Mouse (Mus musculus) cerebellum, adult 2 months (tissue): ENCODE data around the gene Yaf2. TPM values are rescaled to one million over a fixed set of nuclear protein-coding genes. Genes with fewer than 3 reads are reported as not detected.
"Not testable (repeated sequence)": the region's sequence is repeated elsewhere in the genome, so short reads cannot be mapped to it uniquely, and the experiment has no call there.

ENCODE experiments used
- DNase-seq, 2 experiments: peaks; one replicate each; pipeline ENCODE4 v3.0.0; 2021
- H3K27ac ChIP-seq: fragments of 200-500 bp; 2 replicates; pipeline ENCODE4 v1.5.1; 2012; ENCODE audit warnings: low read length, control low read depth, inconsistent platforms; ENCODE audit not compliant: insufficient read depth
- H3K27me3 ChIP-seq: fragments of 200-500 bp; 2 replicates; pipeline ENCODE4 v1.6.1; 2012; ENCODE audit warnings: inconsistent platforms, mild to moderate bottlenecking, low read length, moderate library complexity; ENCODE audit not compliant: control insufficient read depth, insufficient read depth
- H3K4me1 ChIP-seq: fragments of 200-500 bp; 2 replicates; pipeline ENCODE4 v1.6.1; 2011; ENCODE audit warnings: low read length; ENCODE audit not compliant: control insufficient read depth, insufficient read depth
- H3K4me3 ChIP-seq: fragments of 200-500 bp; replicated peaks from 2 replicates; pipeline ENCODE3; 2011; ENCODE audit warnings: mild to moderate bottlenecking, low read depth, low read length, control low read depth; ENCODE audit not compliant: insufficient read depth
- CTCF ChIP-seq: fragments of 200-500 bp; IDR thresholded peaks from 2 replicates; pipeline ENCODE4 v1.5.1; 2011; ENCODE audit warnings: low read depth, mild to moderate bottlenecking, control low read depth, low read length, moderate library complexity, borderline replicate concordance; ENCODE audit not compliant: insufficient read depth
- POLR2A ChIP-seq: fragments of 200-500 bp; IDR thresholded peaks from 2 replicates; pipeline ENCODE4 v1.6.1; 2011; ENCODE audit warnings: low read length, control low read depth, borderline replicate concordance; ENCODE audit not compliant: insufficient read depth
- WGBS: fragments of 180-500 bp; shearing (Covaris S2); methylation state at CpG from one replicate; pipeline ENCODE4 v1.1.7; 2018; 5-methylcytosine and 5-hydroxymethylcytosine counted together
- polyA plus RNA-seq: library from polyadenylated mRNA; depleted of rRNA; stranded (reverse); fragments of >200 nt; gene quantifications from 2 replicates; pipeline ENCODE4 v1.2.3, GENCODE M21; 2012; rRNA removed

Gene Yaf2
- polyA plus RNA-seq, result 91.7 and 95.5 TPM in 2 replicates

DNA sequence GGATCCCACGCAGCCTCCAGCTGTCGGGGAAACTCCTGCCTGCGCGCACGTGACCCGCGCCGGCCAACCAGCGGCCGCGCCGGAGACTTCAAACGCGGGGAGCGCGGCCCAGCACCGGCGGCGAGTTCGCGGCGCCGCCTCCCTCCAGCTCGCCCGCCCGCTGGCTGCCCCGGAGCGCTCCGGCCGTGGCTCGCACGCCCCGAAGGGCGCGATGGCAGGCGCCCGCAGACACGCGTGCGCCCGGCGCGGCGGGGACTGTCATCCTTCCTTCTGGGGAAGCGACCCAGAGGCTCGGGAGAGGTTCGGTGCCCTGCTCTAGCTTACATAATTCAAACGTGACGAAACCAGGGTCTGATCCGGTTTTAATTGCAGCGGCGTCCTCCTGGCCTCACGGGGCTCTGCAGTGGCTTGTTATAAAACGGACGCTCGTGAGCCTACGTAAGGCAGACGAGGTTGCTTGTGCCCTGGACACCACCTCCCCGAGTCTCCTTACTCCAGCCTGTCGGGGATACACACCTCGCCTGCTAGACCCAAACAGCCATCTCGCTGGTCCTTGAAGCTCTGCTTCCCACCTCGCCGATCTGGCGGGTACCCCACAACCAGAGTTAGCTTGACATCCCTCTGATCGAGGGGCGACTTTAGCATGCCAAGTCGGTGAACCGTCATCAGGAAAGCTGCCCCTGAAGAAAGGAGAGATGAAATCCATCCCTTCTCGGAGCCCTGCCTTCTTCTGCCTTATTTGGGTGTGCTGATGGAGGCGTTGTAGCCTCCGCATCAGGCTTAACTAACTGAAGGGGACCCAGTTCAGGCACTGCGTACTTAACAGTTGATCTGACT, at the start of gene Yaf2:
Gene Yaf2 (minus strand): TSS at position 11 of the 837 bp plus-strand sequence.
- TF ChIP-seq POLR2A, result 0 out of 2 replicates have a peak, but pooled peaks have one; percentile 32
- TF ChIP-seq CTCF, result no peak
- Histone ChIP-seq H3K27me3 (no peaks in the 10 kb centered on the region), H3K4me1 (peaks cover 4% of the 10 kb centered on the region; the same call in 1 of the 2 replicates), H3K27ac (peak within 1 kb of the TSS; percentile 79), H3K4me3 (peak within 1 kb of the TSS; percentile 81)
- peak; percentile 81 to 85 for DNase-seq
- WGBS, result under 1% methylated on average over 73 of the region's 73 CpGs

- Histone ChIP-seq H3K4me3 (no peak overlapping the region), H3K27me3 (no peaks in the 10 kb centered on the region), H3K4me1 (no peaks in the 10 kb centered on the region), H3K27ac (no peak overlapping the region)
- WGBS, result 67% methylated on average over 5 of the region's 5 CpGs
- TF ChIP-seq POLR2A (no peak), CTCF (no peak)
- DNase-seq, result no peak
These were observed 44.6 kb upstream of the Yaf2 start for GRCm38 (mm10) chr15:93381337-93381736.

- no peak for DNase-seq
- Histone ChIP-seq H3K27ac (no peak overlapping the region), H3K27me3 (no peaks in the 10 kb centered on the region), H3K4me3 (no peak overlapping the region), H3K4me1 (no peaks in the 10 kb centered on the region)
- WGBS, result 83% methylated on average over 3 of the region's 3 CpGs
- no peak for TF ChIP-seq CTCF
- no peak for TF ChIP-seq POLR2A
These were observed 42.4 kb upstream of the Yaf2 start for GRCm38 (mm10) chr15:93379177-93379576.

DNA sequence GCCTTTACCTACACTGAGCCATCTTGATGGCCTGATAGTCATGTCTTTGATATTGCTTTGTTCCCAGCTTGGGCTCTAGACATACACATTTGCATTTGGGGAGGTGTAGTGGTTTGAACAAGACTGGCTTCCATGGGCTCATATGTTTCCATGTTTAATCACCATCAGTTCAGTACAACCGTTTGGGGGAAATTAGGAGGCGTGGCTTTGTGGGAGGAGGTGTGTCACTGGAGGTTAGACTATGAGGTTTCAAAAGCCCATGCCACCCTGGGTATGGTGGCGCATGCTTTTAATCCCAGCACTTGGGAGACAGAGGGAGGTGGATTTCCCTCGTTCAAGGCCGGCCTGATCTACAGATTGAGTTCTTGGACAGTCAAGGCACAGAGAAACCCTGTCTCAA, 39.0 kb upstream of the Yaf2 start:
- Histone ChIP-seq H3K27me3 (no peaks in the 10 kb centered on the region), H3K4me1 (no peaks in the 10 kb centered on the region), H3K27ac (no peak overlapping the region), H3K4me3 (no peak overlapping the region)
- WGBS, result 92% methylated on average over 5 of the region's 5 CpGs
- TF ChIP-seq POLR2A, result no peak
- no peak for TF ChIP-seq CTCF
- DNase-seq, result no peak

DNA sequence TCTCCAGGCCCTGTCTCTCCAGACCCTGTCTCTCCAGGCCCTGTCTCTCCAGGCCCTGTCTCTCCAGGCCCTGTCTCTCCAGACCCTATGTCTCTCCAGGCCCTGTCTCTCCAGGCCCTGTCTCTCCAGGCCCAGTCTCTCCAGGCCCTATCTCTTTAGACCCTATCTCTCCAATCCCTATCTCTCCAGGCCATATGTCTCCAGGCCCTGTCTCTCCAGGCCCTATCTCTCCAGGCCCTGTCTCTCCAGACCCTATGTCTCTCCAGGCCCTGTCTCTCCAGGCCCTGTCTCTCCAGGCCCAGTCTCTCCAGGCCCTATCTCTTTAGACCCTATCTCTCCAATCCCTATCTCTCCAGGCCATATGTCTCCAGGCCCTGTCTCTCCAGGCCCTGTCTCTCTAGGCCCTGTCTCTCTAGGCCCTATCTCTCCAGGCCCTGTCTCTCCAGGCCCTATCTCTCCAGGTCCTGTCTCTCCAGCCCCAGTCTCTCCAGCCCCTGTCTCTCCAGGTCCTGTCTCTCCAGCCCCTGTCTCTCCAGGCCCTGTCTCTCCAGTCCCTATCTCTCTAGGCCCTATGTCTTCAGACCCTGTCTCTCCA, 35.9 kb upstream of the Yaf2 start:
- H3K4me3 ChIP-seq, H3K27ac ChIP-seq, DNase-seq: not testable (repeated sequence)

DNA sequence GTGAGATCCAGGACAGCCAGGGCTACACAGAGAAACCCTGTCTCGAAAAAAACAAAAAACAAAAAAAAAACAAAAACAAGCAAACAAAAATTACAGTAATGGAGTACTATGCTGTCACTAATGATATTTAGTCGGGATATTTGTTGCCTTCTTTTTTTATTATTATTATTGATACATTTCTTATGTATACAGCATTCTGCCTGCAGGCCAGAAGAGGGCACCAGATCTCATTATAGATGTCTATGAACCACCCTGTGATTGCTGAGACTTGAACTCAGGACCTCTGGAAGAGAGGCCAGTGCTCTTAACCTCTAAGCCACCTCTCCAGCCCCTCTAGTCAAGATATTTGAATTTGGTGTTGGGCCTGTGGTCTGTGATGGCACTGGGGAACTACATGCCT, 35.1 kb upstream of the Yaf2 start:
- Histone ChIP-seq H3K27ac (no peak overlapping the region), H3K4me1 (no peaks in the 10 kb centered on the region), H3K27me3 (no peaks in the 10 kb centered on the region), H3K4me3 (no peak overlapping the region)
- no peak for DNase-seq
- 84% methylated on average over 2 of the region's 2 CpGs for WGBS
- TF ChIP-seq POLR2A (no peak), CTCF (no peak)

More for the DNA sequence above, 35.9 kb upstream of the Yaf2 start:
- H3K27me3 ChIP-seq, H3K4me1 ChIP-seq: not testable (repeated sequence)

GRCm38 (mm10) chr15:93368558-93368957, 31.8 kb upstream of the Yaf2 start:
- no peak overlapping the region for H3K4me3 ChIP-seq
- no peaks in the 10 kb centered on the region for H3K4me1 ChIP-seq
- DNase-seq, result no peak
- H3K27ac ChIP-seq, result no peak overlapping the region
- TF ChIP-seq CTCF (no peak), POLR2A (no peak)
- H3K27me3 ChIP-seq, result no peaks in the 10 kb centered on the region
- 48% methylated on average over 9 of the region's 9 CpGs for WGBS

DNA sequence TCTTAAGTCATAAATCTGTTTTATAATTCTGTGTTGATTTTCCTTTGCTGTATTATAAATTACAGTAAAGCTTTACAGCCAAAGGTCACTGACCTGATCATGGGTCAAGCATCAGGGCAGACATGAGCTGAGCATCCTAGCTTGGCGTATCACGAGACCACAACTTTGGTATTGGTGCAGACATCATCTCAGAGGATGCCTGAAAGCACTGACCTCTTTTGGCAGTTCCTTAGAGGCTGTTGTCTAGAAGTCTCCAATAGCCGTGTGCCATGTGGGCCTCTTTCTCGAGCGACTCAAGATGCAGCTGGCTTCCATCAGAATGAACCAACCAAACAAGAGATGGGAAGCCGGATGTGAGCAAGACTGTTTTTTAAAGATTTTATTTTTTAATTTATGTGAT, 28.8 kb upstream of the Yaf2 start:
- no peak for DNase-seq
- Histone ChIP-seq H3K4me1 (no peaks in the 10 kb centered on the region), H3K27me3 (no peaks in the 10 kb centered on the region), H3K27ac (no peak overlapping the region), H3K4me3 (no peak overlapping the region)
- no peak for TF ChIP-seq POLR2A
- TF ChIP-seq CTCF, result no peak
- WGBS, result 88% methylated on average over 6 of the region's 6 CpGs
